Mouse (Mus musculus) midbrain, embryonic 16.5 days (tissue): Measurements from ENCODE around the gene Kcnn4. TPM values are rescaled to one million over a fixed set of nuclear protein-coding genes. Genes with fewer than 3 reads are reported as not detected.
A peak's percentile ranks its signal among the peaks of the same experiment; 100 is the strongest.

ENCODE experiments used
- ATAC-seq: fragments of 200-750 bp; cut with Nextera tagmentation; 2 replicates; pipeline ENCODE4 v1.8.0; 2017; ENCODE audit warnings: moderate TSS enrichment
- H3K27ac ChIP-seq: fragments of 300-500 bp; sonication (generic); 2 replicates; pipeline ENCODE4 v1.5.1; 2014; ENCODE audit warnings: mild to moderate bottlenecking, low read length, mixed read lengths
- H3K27me3 ChIP-seq: fragments of 300-500 bp; sonication (generic); 2 replicates; pipeline ENCODE4 v1.6.1; 2014; ENCODE audit warnings: low read depth, low read length, mixed read lengths; ENCODE audit not compliant: control insufficient read depth, insufficient read depth
- H3K36me3 ChIP-seq: fragments of 300-500 bp; sonication (generic); 2 replicates; pipeline ENCODE4 v1.6.1; 2014; ENCODE audit warnings: mild to moderate bottlenecking, low read length, moderate library complexity, mixed read lengths; ENCODE audit not compliant: control insufficient read depth, insufficient read depth
- H3K4me1 ChIP-seq: fragments of 300-500 bp; sonication (generic); 2 replicates; pipeline ENCODE4 v1.6.1; 2014; ENCODE audit warnings: mild to moderate bottlenecking, low read length, mixed read lengths; ENCODE audit not compliant: control insufficient read depth, insufficient read depth
- H3K4me2 ChIP-seq: fragments of 300-500 bp; sonication (generic); 2 replicates; pipeline ENCODE4 v1.6.1; 2014; ENCODE audit warnings: mild to moderate bottlenecking, low read length, mixed read lengths
- H3K4me3 ChIP-seq: fragments of 300-500 bp; sonication (generic); 2 replicates; pipeline ENCODE4 v1.5.1; 2014; ENCODE audit warnings: low read depth, mild to moderate bottlenecking, low read length, moderate library complexity, mixed read lengths
- H3K9ac ChIP-seq: fragments of 300-500 bp; sonication (generic); 2 replicates; pipeline ENCODE4 v1.6.1; 2014; ENCODE audit warnings: low read depth, low read length, mixed read lengths
- H3K9me3 ChIP-seq: fragments of 300-500 bp; sonication (generic); replicated peaks from 2 replicates; pipeline ENCODE4 v1.6.1; 2014; ENCODE audit warnings: mild to moderate bottlenecking, low read length, mixed read lengths; ENCODE audit not compliant: control insufficient read depth, poor library complexity, severe bottlenecking
- WGBS: fragments of 180-500 bp; shearing (Covaris S2); extraction: QIAGEN DNeasy Blood & Tissue Kit; methylation state at CpG from one replicate; pipeline ENCODE4 v1.1.7; 2014; 5-methylcytosine and 5-hydroxymethylcytosine counted together
- polyA plus RNA-seq: library from polyadenylated mRNA; unstranded; fragments of >200 nt; fragmentation: Nextera tagmentation; extraction: Ambion mirVana; gene quantifications from 2 replicates; pipeline ENCODE4 v1.2.1, GENCODE M21; 2015

The Kcnn4 gene
- polyA plus RNA-seq, 1 experiment from 2014 or later: 0.84 TPM

DNA sequence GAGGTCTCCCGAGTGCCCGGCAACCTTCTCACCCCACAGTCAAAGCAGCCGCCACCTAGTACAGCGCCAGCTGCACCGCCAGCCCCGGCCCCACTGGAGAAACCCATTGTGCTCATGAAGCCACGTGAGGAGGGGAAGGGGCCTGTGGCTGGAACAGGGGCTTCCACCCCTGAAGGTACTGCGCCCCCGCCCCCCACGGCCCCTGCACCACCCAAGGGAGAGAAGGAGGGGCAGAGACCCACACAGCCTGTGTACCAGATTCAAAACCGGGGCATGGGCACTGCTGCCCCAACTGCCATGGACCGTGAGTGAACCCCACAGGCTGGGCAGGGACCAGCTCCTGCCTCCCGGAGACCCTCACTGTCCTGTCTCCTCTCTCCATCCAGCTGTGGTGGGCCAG lies 35.6 kb downstream of the Kcnn4 start:
- peaks cover 11% of the 10 kb centered on the region; the same call in 1 of the 2 replicates for H3K36me3 ChIP-seq
- no peaks in the 10 kb centered on the region for H3K27me3 ChIP-seq
- H3K9ac ChIP-seq: no peak overlapping the region
- no peak for ATAC-seq
- H3K4me2 ChIP-seq: no peak overlapping the region
- H3K4me3 ChIP-seq: no peak overlapping the region
- peaks cover 11% of the 10 kb centered on the region; the same call in 1 of the 2 replicates for H3K4me1 ChIP-seq
- 92% methylated on average over 13 of the region's 13 CpGs for WGBS
- no peaks in the 10 kb centered on the region for H3K9me3 ChIP-seq
- no peak overlapping the region for H3K27ac ChIP-seq

DNA sequence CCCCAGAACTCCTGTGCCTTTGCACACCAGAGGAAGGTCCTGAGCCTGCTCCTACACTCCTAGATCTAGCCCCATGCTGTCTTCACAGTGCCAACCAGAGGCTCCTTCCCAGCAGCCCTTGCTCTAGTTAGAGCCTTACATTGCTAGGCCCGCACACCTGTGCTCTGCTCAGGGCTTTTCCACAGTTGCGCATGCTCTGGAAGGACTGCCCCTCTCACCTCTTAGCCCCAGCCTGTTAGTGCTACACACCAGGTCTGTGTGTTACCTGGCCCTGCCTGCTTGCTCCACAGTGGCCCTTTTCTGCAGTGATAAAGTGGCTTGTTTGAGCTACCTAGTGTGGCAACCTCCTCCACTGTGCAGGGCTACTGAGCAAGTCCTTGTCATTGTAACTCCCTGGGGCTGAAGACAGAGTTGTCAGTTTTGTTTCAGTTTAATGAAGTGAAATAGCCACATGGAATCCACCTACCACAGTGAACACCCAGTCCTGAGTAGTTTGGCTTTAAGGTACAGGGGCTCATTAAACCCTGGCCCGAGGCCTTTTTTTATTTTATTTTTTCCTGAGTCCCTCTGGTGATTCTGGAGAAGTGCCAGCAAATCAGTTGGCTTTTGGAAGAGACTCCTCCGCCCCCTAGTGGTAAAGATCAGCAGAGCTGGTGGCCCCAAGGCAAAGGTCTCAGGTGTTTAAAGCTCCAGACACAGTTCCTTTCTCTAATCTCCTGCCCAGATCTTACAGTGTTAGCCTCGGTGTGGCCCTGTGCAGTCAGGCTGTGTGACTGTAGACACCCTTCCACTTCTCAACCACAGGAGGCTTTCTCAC lies 36.7 kb downstream of the Kcnn4 start:
- H3K9ac ChIP-seq: no peak overlapping the region
- no peak overlapping the region for H3K4me2 ChIP-seq
- H3K9me3 ChIP-seq: no peaks in the 10 kb centered on the region
- peak; percentile 70 for ATAC-seq
- peaks cover 13% of the 10 kb centered on the region; the same call in 1 of the 2 replicates for H3K36me3 ChIP-seq
- H3K4me1 ChIP-seq: peaks cover 4% of the 10 kb centered on the region; the same call in 1 of the 2 replicates
- H3K4me3 ChIP-seq: no peak overlapping the region
- 41% methylated on average over 5 of the region's 5 CpGs for WGBS
- no peak overlapping the region for H3K27ac ChIP-seq
- no peaks in the 10 kb centered on the region for H3K27me3 ChIP-seq

DNA sequence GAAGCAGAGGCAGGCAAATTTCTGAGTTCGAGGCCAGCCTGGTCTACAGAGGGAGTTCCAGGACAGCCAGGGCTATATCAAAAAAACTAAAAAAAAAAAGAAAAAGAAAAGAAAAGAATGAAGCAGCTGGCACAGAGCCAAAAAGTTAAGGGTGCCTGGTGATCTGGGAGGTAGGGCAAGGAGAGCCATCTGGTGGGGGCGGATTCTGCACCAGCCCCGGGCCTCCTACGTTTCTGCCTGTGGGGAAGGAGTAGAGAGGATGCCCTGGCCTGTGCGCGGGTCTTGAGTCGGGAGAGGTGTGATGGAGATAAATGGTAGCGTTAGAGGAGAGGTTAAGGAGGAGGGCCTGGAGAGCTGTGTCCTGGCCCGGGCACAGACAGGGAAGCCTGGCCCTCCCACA lies 38.1 kb downstream of the Kcnn4 start:
- ATAC-seq: no peak
- no peak overlapping the region for H3K9ac ChIP-seq
- no peak overlapping the region for H3K4me3 ChIP-seq
- H3K9me3 ChIP-seq: no peaks in the 10 kb centered on the region
- no peak overlapping the region for H3K27ac ChIP-seq
- H3K4me2 ChIP-seq: no peak overlapping the region
- no peaks in the 10 kb centered on the region for H3K27me3 ChIP-seq
- 89% methylated on average over 9 of the region's 9 CpGs for WGBS
- peaks cover 4% of the 10 kb centered on the region; the same call in 1 of the 2 replicates for H3K4me1 ChIP-seq
- peaks cover 14% of the 10 kb centered on the region; the same call in 1 of the 2 replicates for H3K36me3 ChIP-seq

DNA sequence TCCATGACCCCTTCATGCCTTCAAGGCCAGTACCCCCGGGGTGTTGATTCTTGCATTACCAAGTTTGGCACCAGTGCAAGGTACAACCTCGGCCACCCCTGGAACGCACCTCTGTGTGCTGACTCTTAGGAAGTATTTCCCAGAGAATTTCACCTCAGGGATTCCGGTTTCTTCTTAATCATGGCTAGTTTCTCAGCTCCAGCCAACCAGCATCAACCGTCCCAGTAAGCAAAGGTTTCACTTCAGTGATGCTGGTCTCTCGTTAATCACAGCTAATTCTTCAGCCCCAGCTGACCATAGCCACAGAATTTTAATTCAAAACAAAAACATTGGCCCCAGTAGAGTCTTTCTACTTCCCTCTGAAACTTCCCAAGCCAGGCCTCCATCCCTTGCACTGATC lies 40.1 kb downstream of the Kcnn4 start:
- no peak overlapping the region for H3K4me2 ChIP-seq
- peaks cover 10% of the 10 kb centered on the region; the same call in 1 of the 2 replicates for H3K36me3 ChIP-seq
- H3K4me1 ChIP-seq: peaks cover 4% of the 10 kb centered on the region; the same call in 1 of the 2 replicates
- H3K27me3 ChIP-seq: no peaks in the 10 kb centered on the region
- H3K27ac ChIP-seq: no peak overlapping the region
- H3K4me3 ChIP-seq: no peak overlapping the region
- ATAC-seq: no peak
- no peak overlapping the region for H3K9ac ChIP-seq
- H3K9me3 ChIP-seq: no peaks in the 10 kb centered on the region
- 92% methylated on average over 6 of the region's 6 CpGs for WGBS

DNA sequence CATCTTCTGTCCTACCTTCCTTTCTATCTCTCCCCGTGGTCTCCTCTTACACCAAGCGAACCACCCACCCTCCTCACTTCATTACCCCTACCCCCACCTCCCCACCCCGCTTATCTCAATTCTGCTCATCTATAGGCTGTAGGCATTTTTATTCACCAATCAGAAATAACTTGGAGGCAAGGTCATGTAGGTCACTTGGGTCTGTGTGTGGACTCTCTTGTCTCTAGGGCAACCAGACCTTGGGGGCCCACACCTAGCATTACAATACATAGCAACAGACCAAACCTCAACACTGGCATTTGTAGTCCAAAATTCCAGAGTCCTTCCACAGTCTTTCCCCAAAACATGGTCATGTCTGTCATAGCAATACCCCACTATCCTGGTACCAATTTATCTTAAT lies 40.8 kb downstream of the Kcnn4 start:
- Histone ChIP-seq H3K27ac (no peak overlapping the region), H3K9ac (no peak overlapping the region), H3K27me3 (no peaks in the 10 kb centered on the region), H3K9me3 (no peaks in the 10 kb centered on the region), H3K4me1 (peaks cover 4% of the 10 kb centered on the region; the same call in 1 of the 2 replicates), H3K36me3 (peaks cover 10% of the 10 kb centered on the region; the same call in 1 of the 2 replicates), H3K4me2 (no peak overlapping the region), H3K4me3 (no peak overlapping the region)
- WGBS: 87% methylated on average over 3 of the region's 3 CpGs
- no peak for ATAC-seq

DNA sequence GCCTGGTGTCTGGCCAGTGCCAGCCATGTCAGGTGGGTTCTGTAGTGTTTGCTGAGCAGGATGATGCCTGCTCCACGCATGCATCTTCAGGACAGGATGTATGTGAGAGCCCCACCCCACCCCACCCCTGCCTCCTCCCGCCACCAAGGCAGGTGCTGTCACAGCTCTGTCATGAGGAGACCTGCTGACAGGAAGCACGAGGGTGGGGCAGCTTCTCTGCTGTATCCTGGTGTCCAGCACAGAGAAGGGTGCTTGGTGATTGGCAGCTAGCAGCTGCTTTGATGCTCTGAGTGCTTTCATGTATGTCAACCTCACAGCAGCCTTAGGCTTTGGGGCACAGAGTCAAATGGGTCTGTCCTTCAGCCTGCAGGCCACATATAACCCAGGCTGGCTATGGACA lies 43.6 kb downstream of the Kcnn4 start:
- ATAC-seq: no peak
- WGBS: 93% methylated on average over 3 of the region's 3 CpGs
- peaks cover 4% of the 10 kb centered on the region for H3K36me3 ChIP-seq
- no peaks in the 10 kb centered on the region for H3K4me1 ChIP-seq
- H3K4me3 ChIP-seq: no peak overlapping the region
- no peaks in the 10 kb centered on the region for H3K27me3 ChIP-seq
- no peaks in the 10 kb centered on the region for H3K9me3 ChIP-seq
- H3K9ac ChIP-seq: no peak overlapping the region
- H3K27ac ChIP-seq: no peak overlapping the region
- H3K4me2 ChIP-seq: no peak overlapping the region

DNA sequence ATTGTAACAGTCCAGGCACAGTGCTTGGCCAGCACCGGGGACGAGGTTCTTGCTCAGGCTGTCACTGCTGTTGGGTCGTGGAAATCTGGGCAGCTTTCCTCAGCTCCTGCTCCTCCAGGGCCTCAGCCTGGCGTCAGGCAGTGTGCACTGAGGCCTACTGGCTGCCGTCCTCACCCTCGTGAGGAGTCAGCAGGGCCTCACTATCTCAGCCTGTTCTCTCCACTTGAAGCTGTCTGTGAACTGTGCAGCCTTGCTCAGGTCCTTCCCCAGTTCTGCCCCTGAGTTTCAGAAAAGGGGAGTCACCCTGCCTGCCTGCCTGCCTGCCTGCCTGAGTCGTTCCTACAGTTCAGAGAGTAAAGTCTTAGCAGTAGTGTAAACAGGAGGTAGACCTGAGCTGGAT lies 45.2 kb downstream of the Kcnn4 start:
- 80% methylated on average over 7 of the region's 7 CpGs for WGBS
- Histone ChIP-seq H3K4me2 (no peak overlapping the region), H3K4me1 (no peaks in the 10 kb centered on the region; the same call in 1 of the 2 replicates), H3K27ac (no peak overlapping the region), H3K9ac (no peak overlapping the region), H3K4me3 (no peak overlapping the region), H3K9me3 (no peaks in the 10 kb centered on the region), H3K27me3 (no peaks in the 10 kb centered on the region), H3K36me3 (peaks cover 2% of the 10 kb centered on the region)
- ATAC-seq: no peak

DNA sequence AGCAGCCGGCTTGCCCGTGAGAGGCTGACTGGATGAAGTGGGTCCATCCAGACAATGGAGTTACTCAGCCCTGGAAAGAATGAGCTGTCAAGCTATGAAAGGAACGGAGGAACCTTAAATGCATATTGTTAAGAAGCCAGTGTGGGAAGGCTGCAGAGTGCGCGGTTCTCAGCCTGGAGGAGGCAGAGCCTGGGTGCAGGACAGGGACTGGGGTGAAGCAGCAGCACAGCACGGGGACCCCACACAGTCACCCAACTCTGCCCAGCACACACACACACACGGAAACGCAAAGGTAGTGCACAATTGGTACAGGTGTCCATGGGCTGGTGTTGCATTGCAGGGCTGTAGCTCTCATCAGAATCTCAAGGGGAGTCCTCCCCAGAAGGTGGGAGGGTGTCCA lies 49.5 kb downstream of the Kcnn4 start:
- 0 out of 2 replicates have a peak overlapping the region, but pooled peaks have one; percentile 23 for H3K9ac ChIP-seq
- WGBS: 34% methylated on average over 8 of the region's 8 CpGs
- ATAC-seq: no peak
- H3K4me2 ChIP-seq: no peak overlapping the region
- H3K4me1 ChIP-seq: no peaks in the 10 kb centered on the region; the same call in 1 of the 2 replicates
- H3K27me3 ChIP-seq: no peaks in the 10 kb centered on the region
- no peak overlapping the region for H3K4me3 ChIP-seq
- no peaks in the 10 kb centered on the region for H3K9me3 ChIP-seq
- peaks cover 8% of the 10 kb centered on the region for H3K36me3 ChIP-seq
- H3K27ac ChIP-seq: no peak overlapping the region

DNA sequence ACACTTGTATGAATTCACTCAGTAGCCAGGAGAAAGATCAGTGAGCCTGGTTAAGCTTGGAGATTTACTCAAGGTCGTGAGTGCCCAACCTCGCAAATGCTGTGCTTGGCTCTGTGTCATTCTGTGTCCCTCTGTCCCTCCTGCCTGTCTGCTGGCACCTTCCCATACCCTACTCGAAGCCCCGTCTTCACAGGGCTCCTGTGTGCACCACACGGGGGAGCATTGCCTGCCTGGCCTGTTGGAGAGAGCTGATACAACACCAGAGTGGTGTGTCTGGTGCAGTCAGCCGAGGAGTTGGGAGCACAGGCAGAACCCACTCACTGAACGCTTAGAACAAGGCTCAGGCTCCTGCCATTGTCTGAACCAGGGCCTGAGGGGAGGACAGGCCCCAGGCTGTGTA lies 51.6 kb downstream of the Kcnn4 start:
- no peaks in the 10 kb centered on the region for H3K27me3 ChIP-seq
- no peaks in the 10 kb centered on the region; the same call in 1 of the 2 replicates for H3K4me1 ChIP-seq
- H3K4me2 ChIP-seq: no peak overlapping the region
- H3K9ac ChIP-seq: no peak overlapping the region
- no peak overlapping the region for H3K4me3 ChIP-seq
- H3K36me3 ChIP-seq: peaks cover 8% of the 10 kb centered on the region
- H3K9me3 ChIP-seq: no peaks in the 10 kb centered on the region
- H3K27ac ChIP-seq: no peak overlapping the region
- WGBS: 61% methylated on average over 7 of the region's 7 CpGs
- ATAC-seq: no peak
